Mouse (Mus musculus) granulocyte monocyte progenitor cell, adult 5-6 weeks (primary cell): ENCODE results near the gene Treh. TPM values are rescaled to one million over a fixed set of nuclear protein-coding genes. Genes with fewer than 3 reads are reported as not detected.

Experiments
- ATAC-seq: replicated peaks from 2 replicates; pipeline ENCODE4 v1.8.0; 2016; ENCODE audit warnings: mild to moderate bottlenecking, moderate TSS enrichment, inconsistent platforms; ENCODE audit not compliant: poor library complexity, severe bottlenecking
- total RNA-seq, 2 experiments: library from RNA; stranded (forward) in 1 of 2; stranded (reverse) in 1 of 2; fragments of 200-712, 200-1000 nt in 1 of 2; fragments of >200 nt in 1 of 2; fragmentation: Nextera tagmentation in 1 of 2; gene quantifications; 2 replicates each; pipeline ENCODE4 v1.2.3; 2014 to 2017

Treh gene
- total RNA-seq, 2 experiments from 2014 or later = not detected

GRCm38 (mm10) chr9:44672291-44672865, 655 bp upstream of the Treh start:
- ATAC-seq = no peak

- ATAC-seq = no peak
These were observed 5.3 kb downstream of the Treh start for GRCm38 (mm10) chr9:44678288-44678871.

DNA sequence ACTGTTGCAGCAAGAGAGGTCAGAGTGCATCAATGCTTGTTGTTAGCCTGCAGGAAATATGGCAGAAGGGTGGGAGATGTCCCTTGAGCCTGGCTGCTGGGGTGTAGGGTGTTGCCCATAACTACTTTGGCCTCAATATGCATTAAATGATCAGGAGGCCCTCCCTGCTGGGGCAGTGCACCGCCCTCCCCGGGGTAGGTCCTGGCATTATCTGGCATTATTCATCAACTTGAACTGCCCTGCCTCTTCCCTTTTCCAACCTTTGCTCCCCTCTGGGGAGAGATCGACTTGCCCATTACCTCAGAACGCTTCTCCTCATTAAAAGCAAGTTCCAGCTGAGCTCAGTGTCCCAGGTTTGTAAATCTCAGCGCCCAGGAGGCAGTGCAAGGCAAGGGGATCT, 6.5 kb downstream of the Treh start:
- no peak for ATAC-seq

DNA sequence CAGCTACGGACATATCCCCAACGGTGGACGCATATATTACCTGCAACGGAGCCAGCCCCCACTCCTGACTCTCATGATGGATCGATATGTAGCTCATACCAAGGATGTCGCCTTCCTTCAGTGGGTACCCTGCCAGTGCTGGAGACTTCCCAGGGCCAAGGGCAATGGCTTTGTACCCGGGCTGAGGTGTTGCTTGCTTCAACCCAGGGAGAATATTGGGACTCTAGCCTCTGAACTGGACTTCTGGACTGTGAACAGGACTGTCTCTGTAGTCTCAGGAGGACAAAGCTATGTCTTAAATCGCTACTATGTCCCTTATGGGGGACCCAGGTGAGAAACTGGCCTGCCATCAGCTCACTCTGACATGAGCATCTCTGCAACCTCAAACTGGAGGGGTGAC, 10.0 kb downstream of the Treh start:
- no peak for ATAC-seq

- ATAC-seq = peak; percentile 79
These were observed 12.6 kb downstream of the Treh start for GRCm38 (mm10) chr9:44685346-44686330.

GRCm38 (mm10) chr9:44686638-44687037, 13.6 kb downstream of the Treh start:
- no peak for ATAC-seq

DNA sequence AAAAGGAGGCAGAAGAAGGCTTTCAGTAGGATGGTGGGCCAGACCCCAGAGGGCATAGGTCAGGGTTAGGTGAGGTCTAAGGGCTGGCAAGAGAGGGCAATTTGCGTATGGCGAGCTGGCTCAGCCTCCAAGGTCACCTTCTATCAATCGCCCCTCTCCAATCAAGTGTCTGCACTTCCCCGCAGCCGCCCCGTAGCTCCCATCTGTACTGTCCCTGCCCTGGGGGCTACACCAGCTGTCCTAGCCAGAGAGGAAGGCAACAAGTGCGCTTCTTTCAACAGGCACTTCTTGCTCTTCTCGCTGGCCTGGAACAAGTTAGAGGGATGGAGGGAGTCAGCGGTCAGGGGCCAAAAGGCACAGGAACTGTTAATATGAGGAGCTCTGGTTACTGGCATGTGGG, 15.0 kb downstream of the Treh start:
- ATAC-seq = no peak

DNA sequence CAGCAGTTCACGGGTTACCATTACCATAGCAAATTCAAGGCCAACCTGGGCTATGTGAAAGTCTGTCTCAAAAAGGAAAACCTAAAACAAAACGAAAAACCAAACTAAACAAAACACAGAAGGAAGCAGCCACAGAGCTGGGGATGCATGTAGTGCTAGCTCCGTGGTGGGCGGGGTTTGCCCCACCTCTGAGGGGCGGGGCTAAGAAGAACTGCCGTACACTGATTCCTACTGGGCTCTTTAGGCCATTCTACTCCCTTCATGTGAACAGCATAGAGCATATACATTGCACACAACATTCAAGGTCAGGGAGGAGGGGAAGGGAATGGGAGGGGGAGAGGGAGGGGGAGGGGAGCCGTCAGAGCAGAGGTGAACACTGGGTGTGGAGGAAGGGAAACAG, 17.6 kb downstream of the Treh start:
- peak; percentile 48; the same call in 1 of the 2 replicates for ATAC-seq

GRCm38 (mm10) chr9:44691671-44692520, 18.9 kb downstream of the Treh start:
- ATAC-seq = peak; percentile 60

- ATAC-seq = no peak
These were observed 20.0 kb downstream of the Treh start for GRCm38 (mm10) chr9:44693071-44693470.

DNA sequence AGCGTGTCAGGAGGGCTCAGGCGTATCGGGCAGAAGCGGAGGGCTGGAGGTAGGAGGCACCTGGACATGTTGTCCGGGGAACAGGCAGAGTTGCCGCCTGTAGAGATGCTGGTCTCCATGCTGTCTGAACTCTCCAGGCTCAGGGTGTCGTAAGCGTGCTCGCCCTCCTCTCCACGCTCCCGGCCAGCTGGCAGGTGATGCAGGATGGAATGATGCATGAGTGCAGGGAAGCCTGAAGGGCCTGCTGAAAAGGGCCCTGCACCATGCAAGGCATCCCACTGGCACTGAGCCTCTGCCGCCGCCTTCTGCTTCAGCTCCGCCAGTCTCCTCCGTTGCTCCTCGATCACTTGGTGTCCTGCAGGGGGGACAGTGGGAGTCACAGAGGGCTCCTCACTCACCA, 24.8 kb downstream of the Treh start:
- ATAC-seq = no peak

DNA sequence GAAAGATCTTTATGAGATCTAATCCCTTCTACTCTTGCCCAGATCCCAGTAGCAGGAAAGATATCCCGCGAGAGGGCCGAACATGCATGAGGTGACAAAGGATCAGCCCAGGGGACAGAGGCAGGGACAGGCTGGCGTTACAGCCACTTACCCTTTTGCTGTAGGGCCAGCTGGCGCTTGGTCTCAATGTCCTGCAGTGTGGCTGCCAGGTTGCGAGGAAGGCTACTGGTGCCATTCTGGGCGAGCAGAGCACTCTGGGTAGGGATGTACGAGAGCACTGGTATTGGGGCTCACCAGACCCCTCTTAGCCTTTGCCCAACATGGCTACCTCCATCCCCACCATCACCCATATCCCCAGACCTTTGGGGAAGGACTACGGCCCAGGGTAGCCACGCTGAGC, 26.2 kb downstream of the Treh start:
- no peak for ATAC-seq

DNA sequence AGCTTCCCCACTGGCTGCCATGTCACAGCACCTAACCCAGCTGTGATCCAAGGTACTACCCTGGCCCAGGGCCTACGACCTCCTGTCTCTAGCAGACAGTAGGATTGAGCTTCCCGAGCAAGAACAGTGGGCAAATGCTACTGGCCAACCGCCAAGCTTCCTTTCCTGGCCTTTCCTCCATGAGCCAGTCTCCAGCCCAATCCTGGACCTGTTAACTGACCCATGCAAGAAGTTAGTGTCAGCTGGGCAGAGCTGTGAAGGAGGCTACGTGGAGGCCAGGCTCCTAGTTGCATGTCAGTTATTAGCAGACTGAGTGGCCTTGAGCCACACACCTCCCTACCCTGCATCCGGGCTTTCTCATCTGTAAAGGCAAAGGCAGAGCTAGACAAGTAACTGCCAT, 26.7 kb downstream of the Treh start:
- ATAC-seq = no peak

GRCm38 (mm10) chr9:44707749-44708428, 34.9 kb downstream of the Treh start:
- peak; percentile 11; the same call in 1 of the 2 replicates for ATAC-seq

DNA sequence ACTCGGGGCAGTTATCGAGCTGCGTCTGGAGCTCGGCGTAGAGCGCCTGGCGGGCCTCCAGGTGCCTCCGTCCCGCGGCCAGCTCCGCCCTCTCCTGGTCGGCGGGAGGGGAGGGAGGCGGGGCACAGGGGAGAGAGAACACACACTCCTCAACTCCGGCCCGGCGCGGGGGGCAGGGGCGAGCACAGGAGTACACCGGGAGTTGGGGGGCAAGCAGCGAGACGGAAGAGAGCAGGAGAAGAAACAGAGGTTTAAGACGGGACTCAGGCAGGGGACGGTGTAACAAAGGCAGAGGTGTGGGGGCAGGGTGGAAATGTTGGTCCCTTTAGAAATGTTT, 35.4 kb downstream of the Treh start:
- ATAC-seq = peak; percentile 77

DNA sequence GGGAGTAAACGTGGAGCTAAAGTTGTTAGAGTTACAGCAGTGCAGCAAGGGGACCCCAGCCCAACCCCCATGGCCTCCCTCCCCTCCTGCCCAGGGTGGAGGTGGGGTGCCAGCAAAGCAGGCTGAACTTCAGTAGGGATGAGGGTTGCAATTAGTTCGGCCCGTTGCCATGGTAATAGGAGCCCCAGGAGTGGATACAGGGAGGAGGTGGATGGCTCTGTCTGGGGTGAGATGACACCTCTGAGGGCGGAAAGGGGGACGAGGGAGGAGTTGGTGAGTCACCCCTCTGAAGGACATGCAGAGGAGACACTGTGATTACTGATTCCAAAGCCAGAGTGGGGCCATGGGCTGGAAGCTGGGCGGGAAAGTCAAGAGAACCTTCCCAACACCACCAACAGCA, 35.9 kb downstream of the Treh start:
- no peak for ATAC-seq

DNA sequence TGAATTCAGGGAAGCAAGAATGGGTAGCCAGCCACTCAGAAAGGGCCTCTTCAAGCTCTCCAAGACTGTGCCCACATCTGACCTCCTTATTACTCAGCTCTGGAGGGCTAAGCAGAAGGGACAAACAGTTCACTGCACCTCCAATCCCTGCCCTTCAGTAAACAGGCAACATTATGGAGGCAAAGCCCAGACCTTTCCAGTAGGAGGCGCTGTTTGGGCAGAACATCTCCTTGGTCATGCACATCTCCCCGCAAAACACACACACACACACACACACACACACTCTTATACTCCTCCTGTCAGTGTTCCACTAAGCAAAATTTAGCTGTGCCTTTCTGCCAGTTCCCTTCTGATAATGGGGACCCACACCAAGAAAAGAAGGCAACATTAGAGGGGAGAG, 36.6 kb downstream of the Treh start:
- ATAC-seq = peak; percentile 40; the same call in 1 of the 2 replicates

DNA sequence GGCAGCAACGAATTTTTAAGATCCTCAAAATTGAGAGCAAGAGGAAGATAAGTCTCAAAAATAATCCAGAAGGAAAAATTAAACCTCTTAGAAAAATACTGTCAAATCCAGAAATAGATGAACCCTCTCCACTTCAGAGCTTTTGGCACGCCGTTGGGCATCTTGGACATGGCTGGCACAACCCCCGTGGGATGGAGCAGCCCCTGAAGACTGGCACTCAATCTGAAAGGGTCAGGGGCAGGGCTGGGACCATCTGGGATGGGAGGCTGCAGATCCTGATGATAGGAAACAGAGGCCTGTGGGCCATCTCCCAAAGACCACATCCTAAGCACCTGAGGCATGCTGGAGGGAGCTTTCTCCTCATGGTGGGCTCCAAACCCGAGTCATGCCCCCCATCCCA, 37.2 kb downstream of the Treh start:
- no peak for ATAC-seq

DNA sequence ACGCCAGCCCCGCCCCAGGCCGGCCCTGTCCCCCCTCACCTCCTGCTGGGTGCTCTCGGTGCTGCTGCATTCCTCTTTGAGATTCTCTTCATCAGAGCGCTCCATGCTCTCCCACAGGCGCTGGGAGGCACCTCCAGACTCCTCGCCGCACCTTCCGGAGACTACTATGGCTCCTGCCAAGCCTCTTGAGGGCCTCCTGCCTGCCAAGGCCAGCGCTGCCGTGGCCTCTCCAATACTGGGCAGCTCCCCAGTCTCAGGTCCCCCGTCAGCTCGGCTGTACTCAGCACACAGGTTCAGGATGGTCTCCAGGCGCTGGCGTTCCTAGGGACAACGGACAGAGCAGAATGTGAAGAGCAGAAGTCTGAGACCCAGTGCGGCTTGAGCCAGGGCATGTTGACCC, 38.6 kb downstream of the Treh start:
- ATAC-seq = no peak

- no peak for ATAC-seq
These were observed 40.0 kb downstream of the Treh start for GRCm38 (mm10) chr9:44713080-44713479.
